Mouse (Mus musculus) heart, adult 2 months (tissue): ENCODE results near the gene Tubg2. TPM values are rescaled to one million over a fixed set of nuclear protein-coding genes. Genes with fewer than 3 reads are reported as not detected.

Experiments used
- DNase-seq, 2 experiments: peaks; one replicate each; pipeline ENCODE4 v3.0.0; 2021
- H3K27ac ChIP-seq: fragments of 200-600 bp; 2 replicates; pipeline ENCODE4 v1.8.1; 2022
- H3K27me3 ChIP-seq: fragments of 200-500 bp; 2 replicates; pipeline ENCODE4 v1.6.1; 2012; ENCODE audit warnings: mild to moderate bottlenecking, low read length, inconsistent platforms, mixed read lengths; ENCODE audit not compliant: control insufficient read depth, insufficient read depth
- H3K36me3 ChIP-seq: fragments of 200-500 bp; 2 replicates; pipeline ENCODE4 v1.6.1; 2012; ENCODE audit warnings: low read length, inconsistent platforms; ENCODE audit not compliant: control insufficient read depth, insufficient read depth
- H3K4me1 ChIP-seq: fragments of 200-500 bp; 2 replicates; pipeline ENCODE4 v1.6.1; 2011; ENCODE audit warnings: low read length; ENCODE audit not compliant: control insufficient read depth, insufficient read depth
- H3K4me3 ChIP-seq: fragments of 200-600 bp; 2 replicates; pipeline ENCODE4 v1.8.1; 2022
- H3K79me2 ChIP-seq: fragments of 200-500 bp; replicated peaks from 2 replicates; pipeline ENCODE4 v1.6.1; 2012; ENCODE audit warnings: mild to moderate bottlenecking, inconsistent platforms, low read length, moderate library complexity, mixed read lengths; ENCODE audit not compliant: control insufficient read depth, insufficient read depth
- H3K9ac ChIP-seq: fragments of 200-500 bp; 2 replicates; pipeline ENCODE4 v1.6.1; 2012; ENCODE audit warnings: low read depth, mild to moderate bottlenecking, control low read depth, inconsistent platforms, low read length, mixed read lengths
- CTCF ChIP-seq: fragments of 200-600 bp; IDR thresholded peaks from 2 replicates; pipeline ENCODE4 v1.8.1; 2022; ENCODE audit warnings: antibody characterized with exemption, mild to moderate bottlenecking, moderate library complexity
- EP300 ChIP-seq: fragments of 200-500 bp; IDR thresholded peaks from 2 replicates; pipeline ENCODE4 v1.6.1; 2011; ENCODE audit warnings: low read depth, low read length, control low read depth; ENCODE audit not compliant: insufficient read depth
- POLR2A ChIP-seq: fragments of 200-500 bp; IDR thresholded peaks from 2 replicates; pipeline ENCODE4 v1.6.1; 2011; ENCODE audit warnings: mild to moderate bottlenecking, low read depth, low read length, control low read depth; ENCODE audit not compliant: insufficient read depth
- WGBS: fragments of 180-500 bp; shearing (Covaris S2); methylation state at CpG from one replicate; pipeline ENCODE4 v1.1.7; 2018; 5-methylcytosine and 5-hydroxymethylcytosine counted together
- intact Hi-C: fragments of 180-260 bp; cut with DNase I; formaldehyde crosslinking; loops from one replicate; pipeline ENCODE4 v1.15.1; 2025
- polyA plus RNA-seq: library from polyadenylated mRNA; depleted of rRNA; stranded (reverse); fragments of >200 nt; gene quantifications from 2 replicates; pipeline ENCODE4 v1.2.3, GENCODE M21; 2012
- total RNA-seq, 2 experiments: library from RNA; stranded (reverse); gene quantifications; 2 replicates each; pipeline ENCODE4 v1.2.3; 2021

The Tubg2 gene
- total and polyA plus RNA-seq, 3 experiments: 2.9 to 3.5 (median 3.5) TPM

DNA sequence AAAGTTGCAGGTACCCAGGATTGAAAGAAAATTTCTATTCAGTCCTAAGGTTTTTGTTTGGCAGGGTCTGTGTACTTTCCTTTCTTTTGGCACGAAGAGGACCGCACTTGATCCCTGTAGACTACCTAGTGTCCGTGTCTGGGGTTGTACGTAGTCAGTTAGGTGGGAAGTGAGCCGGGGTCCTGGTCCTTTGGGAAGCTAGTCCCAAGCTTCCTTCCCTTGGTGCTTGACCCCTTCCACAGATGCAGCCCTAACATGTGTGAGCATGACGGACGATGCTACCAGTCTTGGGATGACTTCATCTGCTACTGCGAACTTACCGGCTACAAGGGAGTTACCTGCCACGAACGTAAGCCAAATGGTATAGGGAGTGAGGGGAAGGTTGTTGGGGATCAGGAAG is 26.3 kb downstream of the Tubg2 start:
- TF ChIP-seq EP300: no peak
- TF ChIP-seq CTCF: no peak
- no peak for TF ChIP-seq POLR2A
- H3K4me3 ChIP-seq: no peak overlapping the region
- no peak for DNase-seq
- 92% methylated on average over 11 of the region's 11 CpGs for WGBS
- no peaks in the 10 kb centered on the region for H3K27me3 ChIP-seq
- no peaks in the 10 kb centered on the region for H3K36me3 ChIP-seq
- intact Hi-C loops: no loop called here
- H3K27ac ChIP-seq: no peak overlapping the region
- no peaks in the 10 kb centered on the region for H3K79me2 ChIP-seq
- no peak overlapping the region for H3K9ac ChIP-seq
- no peaks in the 10 kb centered on the region; the same call in 1 of the 2 replicates for H3K4me1 ChIP-seq

GRCm38 (mm10) chr11:101182771-101183517 is 27.2 kb downstream of the Tubg2 start:
- H3K4me1 ChIP-seq: no peaks in the 10 kb centered on the region; the same call in 1 of the 2 replicates
- no peak overlapping the region for H3K9ac ChIP-seq
- H3K27ac ChIP-seq: no peak overlapping the region
- DNase-seq: no peak
- no peaks in the 10 kb centered on the region for H3K79me2 ChIP-seq
- TF ChIP-seq CTCF: no peak
- intact Hi-C loops: no loop called here
- H3K4me3 ChIP-seq: no peak overlapping the region
- no peaks in the 10 kb centered on the region for H3K27me3 ChIP-seq
- 48% methylated on average over 14 of the region's 14 CpGs for WGBS
- H3K36me3 ChIP-seq: no peaks in the 10 kb centered on the region

GRCm38 (mm10) chr11:101184984-101185383 is 29.3 kb downstream of the Tubg2 start:
- Histone ChIP-seq H3K79me2 (no peaks in the 10 kb centered on the region), H3K27me3 (no peaks in the 10 kb centered on the region), H3K4me3 (no peak overlapping the region), H3K4me1 (no peaks in the 10 kb centered on the region; the same call in 1 of the 2 replicates), H3K27ac (no peak overlapping the region), H3K36me3 (no peaks in the 10 kb centered on the region), H3K9ac (no peak overlapping the region)
- 89% methylated on average over 12 of the region's 12 CpGs for WGBS
- intact Hi-C loops: no loop called here
- TF ChIP-seq CTCF: no peak
- TF ChIP-seq POLR2A: no peak
- TF ChIP-seq EP300: no peak
- DNase-seq: no peak

DNA sequence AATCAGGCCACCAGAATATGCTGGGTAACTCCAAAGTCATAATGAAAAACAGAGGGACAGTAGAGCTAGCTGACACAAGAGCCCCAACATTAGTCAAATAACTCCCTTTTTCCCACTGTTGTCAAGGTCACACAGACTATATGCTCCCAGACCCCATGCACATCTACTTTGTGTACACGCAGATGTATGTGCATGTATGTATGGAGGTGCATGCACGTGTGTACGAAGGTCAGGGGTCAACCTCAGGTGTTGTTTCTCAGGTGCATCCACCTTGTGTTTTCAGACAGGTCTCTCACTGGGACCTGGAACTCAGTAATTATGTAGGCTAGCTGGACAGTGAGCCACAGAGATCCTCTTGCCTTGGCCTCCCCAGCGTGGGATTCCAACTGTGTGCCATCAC is 29.7 kb downstream of the Tubg2 start:
- TF ChIP-seq POLR2A (no peak), CTCF (no peak), EP300 (no peak)
- WGBS: 91% methylated on average over 4 of the region's 4 CpGs
- Histone ChIP-seq H3K27me3 (no peaks in the 10 kb centered on the region), H3K4me1 (no peaks in the 10 kb centered on the region; the same call in 1 of the 2 replicates), H3K27ac (no peak overlapping the region), H3K36me3 (no peaks in the 10 kb centered on the region), H3K4me3 (no peak overlapping the region), H3K9ac (no peak overlapping the region), H3K79me2 (no peaks in the 10 kb centered on the region)
- intact Hi-C loops: no loop called here
- no peak for DNase-seq

- DNase-seq: no peak
- Histone ChIP-seq H3K4me1 (no peaks in the 10 kb centered on the region; the same call in 1 of the 2 replicates), H3K27ac (no peak overlapping the region), H3K79me2 (no peaks in the 10 kb centered on the region), H3K36me3 (no peaks in the 10 kb centered on the region), H3K9ac (no peak overlapping the region), H3K27me3 (no peaks in the 10 kb centered on the region), H3K4me3 (no peak overlapping the region)
- WGBS: 88% methylated on average over 27 of the region's 27 CpGs
- intact Hi-C loops: no loop called here
- TF ChIP-seq CTCF (no peak), EP300 (no peak), POLR2A (no peak)
Observed at GRCm38 (mm10) chr11:101186526-101187247, 31.0 kb downstream of the Tubg2 start.

DNA sequence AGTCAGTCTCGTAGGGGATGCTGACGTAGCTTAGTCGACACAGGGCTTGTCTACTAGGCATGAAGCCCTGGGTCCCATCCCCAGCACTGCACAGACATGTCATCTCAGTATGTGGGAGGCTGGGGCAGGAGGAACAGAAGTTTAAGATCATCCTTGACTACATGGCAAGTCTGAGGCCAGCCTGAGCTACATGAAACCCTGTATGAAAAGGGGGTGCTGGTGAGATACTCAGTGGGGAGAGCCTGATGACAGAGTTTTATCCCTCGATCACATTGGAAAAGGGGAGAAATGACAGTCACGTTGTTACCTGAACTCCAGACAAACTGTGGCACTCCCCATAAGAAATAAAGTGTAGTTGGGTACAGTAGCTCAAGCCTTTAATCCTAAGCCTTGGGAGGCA is 31.8 kb downstream of the Tubg2 start:
- no peak for TF ChIP-seq EP300
- TF ChIP-seq POLR2A: no peak
- TF ChIP-seq CTCF: no peak
- H3K4me1 ChIP-seq: no peaks in the 10 kb centered on the region; the same call in 1 of the 2 replicates
- no peaks in the 10 kb centered on the region for H3K36me3 ChIP-seq
- no peaks in the 10 kb centered on the region for H3K79me2 ChIP-seq
- intact Hi-C loops: no loop called here
- DNase-seq: no peak
- no peaks in the 10 kb centered on the region for H3K27me3 ChIP-seq
- H3K4me3 ChIP-seq: no peak overlapping the region
- 95% methylated on average over 5 of the region's 5 CpGs for WGBS
- no peak overlapping the region for H3K9ac ChIP-seq
- no peak overlapping the region for H3K27ac ChIP-seq
